Comparison of ENCODE assay signal across 9 mouse cellular contexts in the genomic region with DNA sequence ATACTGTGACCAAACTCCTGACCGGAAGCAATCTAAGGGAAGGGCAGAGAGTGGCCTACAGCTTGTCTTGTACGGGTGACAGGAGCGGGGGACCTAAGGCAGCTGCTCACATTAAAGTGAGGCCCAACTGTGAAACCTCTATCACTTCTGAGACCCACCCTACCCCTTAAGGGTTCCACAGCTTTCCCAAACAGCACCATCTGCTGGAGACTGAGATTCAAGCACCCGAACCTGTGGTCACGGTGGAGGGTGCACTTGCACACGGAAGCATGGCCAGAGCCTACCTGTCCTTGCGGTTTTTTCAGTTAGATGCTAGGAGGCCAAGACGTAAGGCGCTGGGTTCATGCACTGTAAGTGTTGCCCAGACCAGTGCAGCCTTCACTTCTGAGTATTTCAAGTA. TPM values are rescaled to one million over a fixed set of nuclear protein-coding genes. Genes with fewer than 3 reads are reported as not detected.
A peak's percentile ranks its signal among the peaks of the same experiment; 100 is the strongest.
DNase-seq lines count a peak whose midpoint lies in the region; ATAC-seq lines count a peak whose summit lies in the region.
"Had no signal": no experiment of that assay in that cellular context is flagged by ENCODE, and none has a peak within 500 bp of the region (broad histone marks: within the 10 kb centered on the region; RNA-seq: fewer than 3 reads in every experiment).

No protein-coding gene starts in this region.

- 70% methylated on average over 9 of the region's 9 CpGs for WGBS in heart, embryonic 10.5 days

- DNase-seq in heart, adult 8-10 months (ENCODE audit: low spot score), result peak; percentile 33
- DNase-seq in heart, embryonic 10.5 days (ENCODE audit: low spot score), result no peak
- DNase-seq in urinary bladder, postnatal 25 days (ENCODE audit: low spot score), result peak; percentile 31
- DNase-seq in urinary bladder, postnatal 10 days (ENCODE audit: low spot score), result no peak
- DNase-seq in lung, postnatal 10 days, result peak; percentile 67
- peak; percentile 69 for DNase-seq in thymus, postnatal 4 days
- DNase-seq in left cerebral cortex, adult 8-10 months (ENCODE audit: low spot score in 2 of 2), result no peak

- no peaks in the 10 kb centered on the region for H3K27me3 ChIP-seq in heart, embryonic 10.5 days (ENCODE audit: insufficient read depth, poor library complexity, severe bottlenecking)
- H3K27me3 ChIP-seq: limb, embryonic 12.5 days had no signal

- H3K4me1 ChIP-seq in heart, embryonic 10.5 days, result peaks cover 9% of the 10 kb centered on the region

- no peak overlapping the region for H3K27ac ChIP-seq in heart, embryonic 10.5 days
- H3K27ac ChIP-seq: limb, embryonic 12.5 days had no signal

- H3K36me3 ChIP-seq in heart, embryonic 10.5 days, result peaks cover 58% of the 10 kb centered on the region

- peak; percentile 51 for ATAC-seq in granulocyte monocyte progenitor cell, adult 5-6 weeks (replicated peaks; ENCODE audit: poor library complexity, severe bottlenecking)

- no peak overlapping the region for H3K4me3 ChIP-seq in heart, embryonic 10.5 days
- H3K4me3 ChIP-seq: limb, embryonic 12.5 days had no signal

- H3K9me3 ChIP-seq in heart, embryonic 10.5 days, result no peaks in the 10 kb centered on the region
- H3K9me3 ChIP-seq: limb, embryonic 12.5 days had no signal

RNA-seq across cellular contexts. Expression of a gene that starts 18.3 kb away (rescaled TPM):
- total RNA-seq in heart, adult 8-10 months (2022), result 1 to 10 TPM; 1.9 to 4.2 (median 3.0) TPM
- 0.63 and 1.2 TPM in 2 replicates for polyA plus RNA-seq in heart, embryonic 10.5 days (2016; fragmentation: Nextera tagmentation; extraction: Ambion mirVana)
- total RNA-seq in granulocyte monocyte progenitor cell, adult 5-6 weeks (2014; fragmentation: Nextera tagmentation), result not detected in 2 replicates
- total RNA-seq in granulocyte monocyte progenitor cell, adult 5-6 weeks (2017), result not detected in 2 replicates
- not detected for total RNA-seq in left cerebral cortex, adult 8-10 months (2022)

RNA-seq across cellular contexts. Expression of a gene that starts 58.8 kb away (rescaled TPM):
- 1 to 10 TPM; 2.3 to 4.3 (median 3.8) TPM for total RNA-seq in heart, adult 8-10 months (2022)
- 0.91 and 1.6 TPM in 2 replicates for polyA plus RNA-seq in heart, embryonic 10.5 days (2016; fragmentation: Nextera tagmentation; extraction: Ambion mirVana)
- total RNA-seq in granulocyte monocyte progenitor cell, adult 5-6 weeks (2014; fragmentation: Nextera tagmentation), result 0.83 and 3.4 TPM in 2 replicates
- 0.34 and 0.41 TPM in 2 replicates for total RNA-seq in granulocyte monocyte progenitor cell, adult 5-6 weeks (2017)
- total RNA-seq in left cerebral cortex, adult 8-10 months (2022), result 1 to 10 TPM; 1.7 to 3.0 (median 2.1) TPM

Comparison
In these comparisons a context has a peak if more than half of its experiments do, and no peak if none do; other contexts are left out.
1. DNase-seq: peak in heart, adult 8-10 months (single experiment), urinary bladder, postnatal 25 days (single experiment), lung, postnatal 10 days (single experiment) and thymus, postnatal 4 days (single experiment); none in heart, embryonic 10.5 days (single experiment), urinary bladder, postnatal 10 days (single experiment) and left cerebral cortex, adult 8-10 months (0 of 2).